Mouse (Mus musculus): ENCODE results near the gene Arhgef25. TPM values are rescaled to one million over a fixed set of nuclear protein-coding genes. Genes with fewer than 3 reads are reported as not detected.

Arhgef25 gene
- polyA plus RNA-seq, 1 experiment, result 25.0 TPM

DNA sequence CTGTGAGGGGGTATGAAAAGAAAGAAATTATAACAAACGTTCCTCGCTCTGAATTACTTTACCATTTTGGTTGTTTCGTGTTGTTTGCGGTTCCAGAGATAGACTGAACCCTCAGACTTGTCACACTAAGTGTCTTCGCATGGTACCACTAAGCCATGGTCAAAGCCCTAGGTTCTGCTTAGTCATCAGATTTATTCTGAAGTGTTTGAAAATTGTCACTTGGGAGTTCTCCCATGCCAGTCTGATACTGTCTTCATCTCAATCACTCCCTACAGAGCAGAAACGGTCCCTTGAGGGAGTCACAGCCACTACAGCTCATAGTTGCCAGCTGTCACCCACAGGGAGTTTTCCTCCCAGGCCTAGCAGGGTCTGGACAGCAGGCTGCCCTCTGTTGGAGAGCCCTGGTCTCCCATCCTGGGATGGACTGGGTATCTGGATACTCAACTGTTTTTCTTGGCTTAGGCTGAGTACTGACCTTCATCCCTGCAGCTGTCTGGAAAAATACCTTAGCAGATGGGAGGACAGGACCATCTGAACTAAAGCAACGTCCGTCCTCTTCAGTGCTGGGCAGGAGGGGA is 36.5 kb upstream of the Arhgef25 start:
- Histone ChIP-seq H3K4me3 (replicated peaks; ENCODE audit: control insufficient read depth, low read depth, low read length) (no peak overlapping the region), H3K4me1 (ENCODE audit: control insufficient read depth, insufficient read depth, low read length) (peaks cover 6% of the 10 kb centered on the region), H3K27ac (ENCODE audit: control insufficient read depth, insufficient read depth, low read depth, low read length, poor library complexity) (no peak overlapping the region)
- TF ChIP-seq POLR2A (IDR thresholded peaks at IDR 0.05; ENCODE audit: borderline replicate concordance, control insufficient read depth, low read depth, low read length) (no peak), CTCF (IDR thresholded peaks at IDR 0.05; ENCODE audit: control insufficient read depth, insufficient read depth, low read length) (no peak)
- WGBS, result 55% methylated on average over 8 of the region's 8 CpGs

DNA sequence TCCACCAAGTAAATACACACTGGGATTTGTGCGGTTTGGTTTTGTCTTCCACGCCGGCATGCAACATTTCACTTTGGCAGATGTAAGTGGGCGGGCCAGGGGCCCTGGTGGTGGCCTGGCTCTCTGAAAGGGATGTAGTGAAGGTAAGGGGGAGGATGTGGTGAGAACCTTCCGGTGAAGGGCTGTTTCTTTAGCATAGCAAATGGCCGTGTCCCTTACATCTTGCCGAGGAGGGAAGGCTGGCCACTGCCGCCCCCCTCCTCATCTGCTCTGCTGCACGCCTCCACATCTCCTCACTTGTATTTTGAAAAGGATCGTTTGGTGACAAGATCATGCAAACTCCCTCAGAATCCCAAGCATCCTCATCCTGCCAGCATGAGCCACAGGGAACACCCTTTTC is 35.8 kb upstream of the Arhgef25 start:
- WGBS, result 9% methylated on average over 10 of the region's 10 CpGs
- H3K4me1 ChIP-seq (ENCODE audit: control insufficient read depth, insufficient read depth, low read length), result peaks cover 6% of the 10 kb centered on the region
- H3K27ac ChIP-seq (ENCODE audit: control insufficient read depth, insufficient read depth, low read depth, low read length, poor library complexity), result no peak overlapping the region; the same call in 1 of the 2 replicates
- H3K4me3 ChIP-seq (replicated peaks; ENCODE audit: control insufficient read depth, low read depth, low read length), result no peak overlapping the region
- TF ChIP-seq POLR2A (IDR thresholded peaks at IDR 0.05; ENCODE audit: borderline replicate concordance, control insufficient read depth, low read depth, low read length) (no peak), CTCF (IDR thresholded peaks at IDR 0.05; ENCODE audit: control insufficient read depth, insufficient read depth, low read length) (no peak)

DNA sequence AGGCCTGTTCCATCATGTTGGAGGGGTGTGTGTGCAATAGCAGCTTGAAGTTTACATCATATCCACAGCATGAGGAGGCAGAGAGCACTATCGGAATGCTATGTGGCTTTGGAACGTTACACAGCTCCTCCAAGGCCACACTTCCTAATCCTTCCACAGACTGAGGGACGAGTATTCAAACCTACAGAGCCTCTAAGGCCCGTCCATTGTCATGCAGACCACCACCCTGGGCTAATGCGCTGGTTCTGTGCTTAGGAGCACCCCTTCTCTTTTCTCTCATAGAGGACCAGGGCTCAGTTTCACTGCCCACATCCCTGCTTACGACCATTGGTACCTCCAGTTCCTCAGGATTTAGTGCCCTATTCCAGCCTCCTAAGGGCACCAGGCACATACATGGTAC is 35.3 kb upstream of the Arhgef25 start:
- H3K4me1 ChIP-seq (ENCODE audit: control insufficient read depth, insufficient read depth, low read length), result peaks cover 4% of the 10 kb centered on the region; the same call in 1 of the 2 replicates
- 58% methylated on average over 6 of the region's 6 CpGs for WGBS
- H3K27ac ChIP-seq (ENCODE audit: control insufficient read depth, insufficient read depth, low read depth, low read length, poor library complexity), result no peak overlapping the region
- no peak for TF ChIP-seq CTCF (IDR thresholded peaks at IDR 0.05; ENCODE audit: control insufficient read depth, insufficient read depth, low read length)
- TF ChIP-seq POLR2A (IDR thresholded peaks at IDR 0.05; ENCODE audit: borderline replicate concordance, control insufficient read depth, low read depth, low read length), result no peak
- H3K4me3 ChIP-seq (replicated peaks; ENCODE audit: control insufficient read depth, low read depth, low read length), result no peak overlapping the region

DNA sequence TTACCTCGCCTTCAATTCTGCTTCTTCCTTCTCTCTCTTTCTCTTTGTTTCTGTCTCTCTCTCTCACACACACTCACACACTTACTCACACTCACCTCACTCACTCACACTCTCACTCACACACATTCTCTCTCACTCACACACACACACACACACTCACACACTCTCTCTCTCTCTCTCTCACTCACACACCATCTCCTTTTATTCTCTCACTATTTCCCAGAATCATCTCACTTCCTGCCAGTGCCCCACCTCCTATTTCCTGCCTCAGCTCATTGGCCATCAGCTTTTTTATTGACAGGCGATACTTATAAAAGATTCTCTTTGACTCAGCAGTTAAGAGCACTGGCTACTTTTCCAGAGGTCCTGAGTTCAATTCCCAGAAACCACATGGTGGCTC is 28.5 kb upstream of the Arhgef25 start:
- no peak overlapping the region for H3K27ac ChIP-seq (ENCODE audit: control insufficient read depth, insufficient read depth, low read depth, low read length, poor library complexity)
- 87% methylated on average over 2 of the region's 2 CpGs for WGBS
- H3K4me3 ChIP-seq (replicated peaks; ENCODE audit: control insufficient read depth, low read depth, low read length), result no peak overlapping the region
- TF ChIP-seq POLR2A (IDR thresholded peaks at IDR 0.05; ENCODE audit: borderline replicate concordance, control insufficient read depth, low read depth, low read length), result no peak
- no peak for TF ChIP-seq CTCF (IDR thresholded peaks at IDR 0.05; ENCODE audit: control insufficient read depth, insufficient read depth, low read length)
- H3K4me1 ChIP-seq (ENCODE audit: control insufficient read depth, insufficient read depth, low read length), result no peaks in the 10 kb centered on the region

DNA sequence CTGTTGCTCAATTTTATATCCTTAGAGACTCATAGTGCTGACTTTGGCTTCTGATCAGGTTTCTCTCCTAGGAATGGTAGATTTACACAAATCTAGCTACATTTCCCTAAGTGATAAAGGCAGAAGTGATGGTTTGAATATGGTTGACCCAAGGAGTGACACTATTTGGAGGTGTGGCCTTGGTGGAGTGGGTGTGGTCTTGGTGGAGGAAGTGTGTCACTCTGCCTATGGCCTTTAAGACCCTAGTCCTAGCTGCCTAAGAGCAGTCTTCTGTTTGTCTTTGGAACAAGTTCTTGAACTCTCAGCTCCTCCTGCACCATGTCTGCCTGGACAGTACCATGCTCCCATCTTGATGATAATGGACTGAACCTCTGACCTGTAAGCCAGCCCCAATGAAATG is 27.3 kb upstream of the Arhgef25 start:
- Histone ChIP-seq H3K4me3 (replicated peaks; ENCODE audit: control insufficient read depth, low read depth, low read length) (no peak overlapping the region), H3K4me1 (ENCODE audit: control insufficient read depth, insufficient read depth, low read length) (no peaks in the 10 kb centered on the region), H3K27ac (ENCODE audit: control insufficient read depth, insufficient read depth, low read depth, low read length, poor library complexity) (no peak overlapping the region)
- TF ChIP-seq POLR2A (IDR thresholded peaks at IDR 0.05; ENCODE audit: borderline replicate concordance, control insufficient read depth, low read depth, low read length) (no peak), CTCF (IDR thresholded peaks at IDR 0.05; ENCODE audit: control insufficient read depth, insufficient read depth, low read length) (no peak)

DNA sequence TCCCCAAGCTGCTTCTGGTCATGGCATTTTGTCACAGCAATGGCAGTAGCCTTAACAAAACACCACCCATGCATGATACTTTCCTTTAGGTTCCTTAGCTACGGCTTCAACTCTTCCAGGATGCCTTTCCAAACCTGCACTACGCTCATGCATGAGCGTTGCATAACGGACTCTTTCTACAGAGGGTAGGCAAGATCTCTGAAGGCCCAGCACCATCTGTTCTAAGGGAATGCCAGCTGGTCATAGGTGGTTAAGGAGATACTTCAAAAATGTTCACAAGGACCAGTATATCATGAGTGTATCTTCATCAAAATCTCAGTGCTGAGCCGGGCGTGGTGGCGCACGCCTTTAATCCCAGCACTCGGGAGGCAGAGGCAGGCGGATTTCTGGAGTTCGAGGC is 26.6 kb upstream of the Arhgef25 start:
- H3K27ac ChIP-seq (ENCODE audit: control insufficient read depth, insufficient read depth, low read depth, low read length, poor library complexity), result no peak overlapping the region
- H3K4me1 ChIP-seq (ENCODE audit: control insufficient read depth, insufficient read depth, low read length), result no peaks in the 10 kb centered on the region
- 89% methylated on average over 11 of the region's 11 CpGs for WGBS
- H3K4me3 ChIP-seq (replicated peaks; ENCODE audit: control insufficient read depth, low read depth, low read length), result no peak overlapping the region
- TF ChIP-seq POLR2A (IDR thresholded peaks at IDR 0.05; ENCODE audit: borderline replicate concordance, control insufficient read depth, low read depth, low read length) (no peak), CTCF (IDR thresholded peaks at IDR 0.05; ENCODE audit: control insufficient read depth, insufficient read depth, low read length) (no peak)

DNA sequence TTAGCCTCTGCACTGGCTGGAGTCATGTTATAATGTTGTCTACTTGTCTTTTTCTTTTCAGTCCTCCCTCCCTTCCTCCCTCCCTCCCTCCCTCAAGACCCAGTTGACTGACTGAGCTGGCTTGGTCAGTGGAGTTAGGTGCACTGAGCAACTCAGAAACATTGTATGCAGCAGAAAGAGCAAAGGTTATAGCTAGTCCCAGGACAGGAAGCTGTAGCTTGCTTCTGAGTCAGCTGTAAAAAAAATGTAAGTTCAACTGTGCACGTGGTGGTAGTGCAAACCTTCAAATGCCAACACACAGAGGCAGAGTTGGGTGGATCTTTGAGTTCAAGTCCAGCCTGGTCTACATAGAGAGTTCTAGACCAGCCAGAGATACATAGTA is 24.5 kb upstream of the Arhgef25 start:
- WGBS, result 30% methylated on average over 1 of the region's 1 CpGs
- no peak overlapping the region for H3K4me3 ChIP-seq (replicated peaks; ENCODE audit: control insufficient read depth, low read depth, low read length)
- no peak overlapping the region for H3K27ac ChIP-seq (ENCODE audit: control insufficient read depth, insufficient read depth, low read depth, low read length, poor library complexity)
- no peaks in the 10 kb centered on the region; the same call in 1 of the 2 replicates for H3K4me1 ChIP-seq (ENCODE audit: control insufficient read depth, insufficient read depth, low read length)
- TF ChIP-seq POLR2A (IDR thresholded peaks at IDR 0.05; ENCODE audit: borderline replicate concordance, control insufficient read depth, low read depth, low read length) (no peak), CTCF (IDR thresholded peaks at IDR 0.05; ENCODE audit: control insufficient read depth, insufficient read depth, low read length) (no peak)

DNA sequence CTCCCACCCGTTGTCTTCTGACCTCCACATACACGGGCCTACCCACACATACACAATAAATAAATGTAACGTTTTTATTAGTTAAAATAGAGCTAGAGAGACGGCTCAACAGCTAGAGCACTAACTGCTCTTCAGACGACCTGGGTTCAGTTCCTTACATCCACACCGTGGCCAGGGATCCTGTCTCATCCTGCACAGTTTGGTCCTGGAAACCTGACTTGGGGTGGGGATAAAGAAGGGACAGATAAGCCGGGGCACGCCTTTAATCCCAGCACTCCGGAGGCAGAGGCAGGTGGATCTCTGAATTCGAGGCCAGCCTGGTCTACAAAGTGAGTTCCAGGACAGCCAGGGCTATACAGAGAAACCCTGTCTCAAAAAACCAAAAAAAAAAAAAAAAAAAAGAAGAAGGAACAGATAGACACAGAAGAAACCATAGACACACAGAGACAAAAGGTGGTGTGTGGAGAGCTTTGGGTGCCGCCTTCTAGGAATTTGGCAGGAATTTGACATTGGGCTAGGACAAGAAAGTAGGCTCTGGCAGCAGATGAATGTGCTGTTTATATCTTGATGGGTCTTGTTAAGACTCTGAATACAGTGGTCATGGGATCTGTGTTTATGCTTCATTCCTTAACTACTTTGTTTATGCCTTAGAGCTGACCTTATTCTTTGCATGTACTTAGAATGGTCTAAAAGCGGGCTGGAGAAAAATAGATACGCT is 24.0 kb upstream of the Arhgef25 start:
- TF ChIP-seq CTCF (IDR thresholded peaks at IDR 0.05; ENCODE audit: control insufficient read depth, insufficient read depth, low read length) (no peak), POLR2A (IDR thresholded peaks at IDR 0.05; ENCODE audit: borderline replicate concordance, control insufficient read depth, low read depth, low read length) (no peak)
- Histone ChIP-seq H3K4me1 (ENCODE audit: control insufficient read depth, insufficient read depth, low read length) (no peaks in the 10 kb centered on the region; the same call in 1 of the 2 replicates), H3K4me3 (replicated peaks; ENCODE audit: control insufficient read depth, low read depth, low read length) (no peak overlapping the region), H3K27ac (ENCODE audit: control insufficient read depth, insufficient read depth, low read depth, low read length, poor library complexity) (no peak overlapping the region)
- WGBS, result 85% methylated on average over 13 of the region's 13 CpGs

All from bone marrow, adult 2 months (tissue).